Mouse (Mus musculus): ENCODE results near the gene Filip1l. TPM values are rescaled to one million over a fixed set of nuclear protein-coding genes. Genes with fewer than 3 reads are reported as not detected.

The Filip1l gene
- polyA plus RNA-seq, 1 experiment from 2014 or later: 9.4 TPM

DNA sequence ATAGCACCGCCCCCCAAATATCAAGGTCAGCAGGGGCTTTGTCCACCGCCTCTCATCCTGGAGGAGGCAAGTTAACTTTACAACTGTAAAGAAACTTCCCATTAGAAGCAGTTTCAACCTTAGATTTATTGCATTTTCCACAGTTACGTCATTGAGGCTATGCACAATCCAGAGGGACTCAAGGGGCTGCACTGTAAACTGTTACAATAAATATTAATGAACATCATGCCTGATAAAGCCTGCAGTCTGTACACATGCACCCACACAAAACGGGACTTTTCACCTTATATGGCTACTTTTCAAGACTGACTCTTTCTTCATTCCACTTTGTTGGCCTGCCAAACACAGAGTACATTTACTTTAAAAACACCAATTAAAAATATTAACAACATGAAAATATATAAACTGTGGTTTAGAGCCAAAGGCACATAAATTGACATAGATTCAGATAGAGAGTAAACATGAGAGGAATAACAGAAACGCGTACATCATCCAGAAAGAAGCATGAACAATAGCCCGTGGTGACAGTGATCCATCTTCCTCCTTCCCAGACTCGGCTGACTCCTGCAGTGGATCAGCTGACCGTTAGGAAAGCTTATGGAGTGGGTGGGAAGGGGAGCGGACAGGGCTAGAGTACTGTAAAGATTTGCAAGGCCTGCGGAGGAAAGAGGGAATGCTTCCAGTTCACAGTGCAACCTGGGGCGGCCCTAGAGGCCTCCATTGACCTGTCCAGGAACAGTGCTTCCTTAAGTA is 131.3 kb downstream of the Filip1l start:
- ATAC-seq (replicated peaks; ENCODE audit: low FRiP score): no peak
- 63% methylated on average over 12 of the region's 12 CpGs for WGBS

DNA sequence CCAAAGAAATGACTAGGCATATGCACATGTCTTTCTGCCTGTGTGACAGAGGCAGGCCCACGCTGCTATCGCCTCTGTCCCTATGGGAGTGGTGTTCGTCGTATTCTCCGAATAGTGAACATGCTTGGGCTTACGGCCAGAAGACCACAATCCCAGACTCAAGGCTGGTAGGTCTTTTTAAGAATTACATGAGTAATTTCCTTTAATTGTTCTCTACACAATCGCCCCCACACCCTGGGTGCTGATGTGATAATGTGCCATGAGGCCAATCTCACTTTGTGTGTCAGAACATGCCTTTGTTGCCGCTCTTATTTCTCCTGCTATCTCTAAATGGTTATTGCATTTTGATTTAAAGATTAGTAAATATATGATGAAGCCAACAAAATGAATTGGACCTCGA is 132.4 kb downstream of the Filip1l start:
- no peaks in the 10 kb centered on the region for H3K9me3 ChIP-seq (ENCODE audit: control insufficient read depth, low read length)
- H3K27me3 ChIP-seq (replicated peaks; ENCODE audit: control insufficient read depth, insufficient read depth, low read length): no peaks in the 10 kb centered on the region
- H3K4me1 ChIP-seq (replicated peaks; ENCODE audit: control insufficient read depth, insufficient read depth, low read length): no peaks in the 10 kb centered on the region
- H3K4me3 ChIP-seq (ENCODE audit: low read depth, low read length): no peak overlapping the region
- no peak overlapping the region for H3K27ac ChIP-seq (ENCODE audit: low read depth, low read length)
- 76% methylated on average over 9 of the region's 9 CpGs for WGBS
- no peak overlapping the region for H3K4me2 ChIP-seq
- no peaks in the 10 kb centered on the region for H3K36me3 ChIP-seq (ENCODE audit: control insufficient read depth, insufficient read depth, low read length)
- ATAC-seq (replicated peaks; ENCODE audit: low FRiP score) (no peak), DNase-seq (ENCODE audit: low spot score) (no peak)
- H3K9ac ChIP-seq (ENCODE audit: low read depth, low read length): no peak overlapping the region

More for the DNA sequence above, 131.3 kb downstream of the Filip1l start:
- Histone ChIP-seq H3K27ac (ENCODE audit: low read depth, low read length) (no peak overlapping the region), H3K9ac (ENCODE audit: low read depth, low read length) (no peak overlapping the region), H3K4me3 (ENCODE audit: low read depth, low read length) (no peak overlapping the region), H3K36me3 (ENCODE audit: control insufficient read depth, insufficient read depth, low read length) (no peaks in the 10 kb centered on the region), H3K4me2 (no peak overlapping the region), H3K27me3 (replicated peaks; ENCODE audit: control insufficient read depth, insufficient read depth, low read length) (no peaks in the 10 kb centered on the region), H3K9me3 (ENCODE audit: control insufficient read depth, low read length) (no peaks in the 10 kb centered on the region), H3K4me1 (replicated peaks; ENCODE audit: control insufficient read depth, insufficient read depth, low read length) (no peaks in the 10 kb centered on the region)
- DNase-seq (ENCODE audit: low spot score): no peak

DNA sequence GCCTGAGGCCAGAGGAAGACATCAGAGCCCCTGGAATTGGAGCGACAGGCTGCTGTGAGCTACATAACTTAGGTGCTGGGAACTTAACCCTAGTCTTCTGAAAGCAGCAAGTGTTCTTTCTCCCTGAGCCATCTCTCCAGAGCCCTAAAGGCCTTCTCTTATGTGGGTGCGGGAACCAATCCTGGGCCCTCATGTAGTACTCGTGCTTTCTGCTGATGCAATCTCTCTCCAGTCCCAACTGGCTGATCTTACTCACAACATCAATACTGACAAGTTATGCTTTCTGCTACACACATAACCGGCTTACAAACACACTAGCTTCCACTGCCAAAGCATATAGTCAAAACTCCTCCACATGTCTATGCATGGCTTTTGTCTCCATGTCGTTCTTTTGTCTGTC is 133.4 kb downstream of the Filip1l start:
- Histone ChIP-seq H3K4me3 (ENCODE audit: low read depth, low read length) (no peak overlapping the region), H3K4me1 (replicated peaks; ENCODE audit: control insufficient read depth, insufficient read depth, low read length) (no peaks in the 10 kb centered on the region), H3K36me3 (ENCODE audit: control insufficient read depth, insufficient read depth, low read length) (no peaks in the 10 kb centered on the region), H3K27ac (ENCODE audit: low read depth, low read length) (no peak overlapping the region), H3K27me3 (replicated peaks; ENCODE audit: control insufficient read depth, insufficient read depth, low read length) (no peaks in the 10 kb centered on the region), H3K4me2 (no peak overlapping the region), H3K9me3 (ENCODE audit: control insufficient read depth, low read length) (no peaks in the 10 kb centered on the region), H3K9ac (ENCODE audit: low read depth, low read length) (no peak overlapping the region)
- DNase-seq (ENCODE audit: low spot score) (no peak), ATAC-seq (replicated peaks; ENCODE audit: low FRiP score) (no peak)
- 83% methylated on average over 5 of the region's 5 CpGs for WGBS

DNA sequence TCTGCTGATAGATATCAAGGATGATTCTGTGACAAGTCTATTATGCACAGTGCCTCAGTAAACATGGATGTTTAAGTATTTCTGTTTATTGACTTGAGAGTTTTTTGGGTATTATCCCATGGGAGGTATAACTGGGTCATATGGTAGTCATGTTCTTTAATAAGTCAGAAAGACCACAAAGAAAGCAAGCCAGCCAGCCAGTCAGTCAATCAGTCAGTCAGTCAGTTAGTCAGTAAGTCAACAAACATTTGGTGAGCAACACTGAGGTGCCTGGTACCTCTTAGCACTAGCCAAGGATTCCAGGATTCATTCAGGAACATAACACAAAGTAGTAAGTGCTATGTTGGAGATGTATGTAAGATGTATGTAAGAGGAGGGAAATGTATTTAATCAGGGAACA is 135.8 kb downstream of the Filip1l start:
- no peaks in the 10 kb centered on the region for H3K9me3 ChIP-seq (ENCODE audit: control insufficient read depth, low read length)
- no peak for ATAC-seq (replicated peaks; ENCODE audit: low FRiP score)
- no peak overlapping the region for H3K9ac ChIP-seq (ENCODE audit: low read depth, low read length)
- no peak overlapping the region for H3K4me2 ChIP-seq
- H3K4me1 ChIP-seq (replicated peaks; ENCODE audit: control insufficient read depth, insufficient read depth, low read length): no peaks in the 10 kb centered on the region
- no peaks in the 10 kb centered on the region for H3K27me3 ChIP-seq (replicated peaks; ENCODE audit: control insufficient read depth, insufficient read depth, low read length)
- no peaks in the 10 kb centered on the region for H3K36me3 ChIP-seq (ENCODE audit: control insufficient read depth, insufficient read depth, low read length)
- H3K27ac ChIP-seq (ENCODE audit: low read depth, low read length): no peak overlapping the region
- no peak overlapping the region for H3K4me3 ChIP-seq (ENCODE audit: low read depth, low read length)
- no peak for DNase-seq (ENCODE audit: low spot score)

- H3K27me3 ChIP-seq (replicated peaks; ENCODE audit: control insufficient read depth, insufficient read depth, low read length): no peaks in the 10 kb centered on the region
These were observed 137.8 kb downstream of the Filip1l start for GRCm38 (mm10) chr16:57490691-57491090.

DNA sequence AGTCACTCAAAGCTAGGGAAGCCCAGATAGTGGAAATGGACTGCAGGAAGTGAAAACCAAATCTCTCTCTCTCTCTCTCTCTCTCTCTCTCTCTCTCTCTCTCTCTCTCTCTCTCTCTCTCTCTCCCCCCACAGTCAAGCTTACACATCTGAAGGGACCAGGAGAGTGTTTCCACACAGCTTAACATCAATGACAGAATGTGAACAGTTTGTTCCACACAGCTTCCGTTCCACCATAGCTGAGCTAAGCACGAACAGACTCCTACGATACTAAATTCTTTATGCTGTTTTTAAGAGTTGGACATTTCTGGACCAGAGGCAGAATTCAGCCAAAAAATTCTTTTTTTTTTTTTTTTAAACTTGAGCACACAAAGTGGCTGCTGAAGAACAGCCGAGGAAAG is 139.0 kb downstream of the Filip1l start:
- no peak for ATAC-seq (replicated peaks; ENCODE audit: low FRiP score)
- no peaks in the 10 kb centered on the region for H3K27me3 ChIP-seq (replicated peaks; ENCODE audit: control insufficient read depth, insufficient read depth, low read length)
- H3K27ac ChIP-seq (ENCODE audit: low read depth, low read length): no peak overlapping the region
- H3K4me3 ChIP-seq (ENCODE audit: low read depth, low read length): no peak overlapping the region
- H3K4me2 ChIP-seq: no peak overlapping the region
- H3K36me3 ChIP-seq (ENCODE audit: control insufficient read depth, insufficient read depth, low read length): no peaks in the 10 kb centered on the region
- H3K9me3 ChIP-seq (ENCODE audit: control insufficient read depth, low read length): no peaks in the 10 kb centered on the region
- no peak for DNase-seq (ENCODE audit: low spot score)
- WGBS: 89% methylated on average over 4 of the region's 4 CpGs
- no peak overlapping the region for H3K9ac ChIP-seq (ENCODE audit: low read depth, low read length)
- no peaks in the 10 kb centered on the region for H3K4me1 ChIP-seq (replicated peaks; ENCODE audit: control insufficient read depth, insufficient read depth, low read length)

More at GRCm38 (mm10) chr16:57490691-57491090, 137.8 kb downstream of the Filip1l start:
- Histone ChIP-seq H3K4me3 (ENCODE audit: low read depth, low read length) (no peak overlapping the region), H3K9ac (ENCODE audit: low read depth, low read length) (no peak overlapping the region), H3K36me3 (ENCODE audit: control insufficient read depth, insufficient read depth, low read length) (no peaks in the 10 kb centered on the region), H3K4me2 (no peak overlapping the region), H3K27ac (ENCODE audit: low read depth, low read length) (no peak overlapping the region), H3K9me3 (ENCODE audit: control insufficient read depth, low read length) (no peaks in the 10 kb centered on the region), H3K4me1 (replicated peaks; ENCODE audit: control insufficient read depth, insufficient read depth, low read length) (no peaks in the 10 kb centered on the region)
- no peak for DNase-seq (ENCODE audit: low spot score)
- 93% methylated on average over 8 of the region's 8 CpGs for WGBS
- ATAC-seq (replicated peaks; ENCODE audit: low FRiP score): no peak

GRCm38 (mm10) chr16:57495476-57496203 is 142.7 kb downstream of the Filip1l start:
- Histone ChIP-seq H3K36me3 (ENCODE audit: control insufficient read depth, insufficient read depth, low read length) (no peaks in the 10 kb centered on the region), H3K9me3 (ENCODE audit: control insufficient read depth, low read length) (no peaks in the 10 kb centered on the region), H3K27me3 (replicated peaks; ENCODE audit: control insufficient read depth, insufficient read depth, low read length) (no peaks in the 10 kb centered on the region), H3K27ac (ENCODE audit: low read depth, low read length) (no peak overlapping the region), H3K4me2 (no peak overlapping the region), H3K4me1 (replicated peaks; ENCODE audit: control insufficient read depth, insufficient read depth, low read length) (no peaks in the 10 kb centered on the region), H3K9ac (ENCODE audit: low read depth, low read length) (no peak overlapping the region), H3K4me3 (ENCODE audit: low read depth, low read length) (no peak overlapping the region)
- DNase-seq (ENCODE audit: low spot score) (no peak), ATAC-seq (replicated peaks; ENCODE audit: low FRiP score) (no peak)
- 81% methylated on average over 10 of the region's 10 CpGs for WGBS

DNA sequence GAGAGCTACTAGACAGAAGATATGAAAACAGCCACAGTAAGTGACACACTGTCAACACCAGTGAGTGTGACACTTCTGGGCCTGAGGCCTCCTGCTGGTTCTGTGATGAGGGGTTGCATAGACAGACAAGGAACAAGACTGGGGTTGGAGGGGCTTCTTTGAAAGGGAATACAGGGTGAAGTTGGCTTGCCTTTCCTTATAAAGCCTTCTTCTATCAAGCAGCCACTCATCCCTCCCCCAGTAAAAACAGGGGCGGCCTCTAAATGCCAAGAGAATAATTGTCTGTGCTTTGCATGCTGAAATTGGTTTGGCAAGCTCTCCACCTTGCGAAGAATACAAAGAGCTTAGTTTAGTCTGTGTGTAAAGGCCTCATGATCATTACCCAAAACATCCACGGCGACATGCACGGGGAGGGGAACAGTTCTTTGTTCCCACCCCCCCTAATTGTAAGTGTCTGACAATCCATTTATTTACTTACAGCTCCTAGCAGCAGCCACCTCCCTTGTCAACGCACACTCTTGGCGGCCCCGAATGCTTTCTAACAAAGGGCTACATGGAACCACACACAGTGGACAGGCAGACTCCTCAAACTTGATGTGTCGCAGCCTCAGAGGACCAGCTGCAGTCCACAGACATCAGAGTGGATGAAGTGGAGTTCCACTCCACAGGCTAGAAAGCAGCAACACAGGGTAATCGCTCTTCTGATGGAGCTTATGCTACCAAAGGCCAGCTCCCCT is 143.7 kb downstream of the Filip1l start:
- ATAC-seq (replicated peaks; ENCODE audit: low FRiP score): no peak
- Histone ChIP-seq H3K9me3 (ENCODE audit: control insufficient read depth, low read length) (no peaks in the 10 kb centered on the region), H3K4me3 (ENCODE audit: low read depth, low read length) (no peak overlapping the region)

More for the DNA sequence above, 143.7 kb downstream of the Filip1l start:
- 83% methylated on average over 10 of the region's 10 CpGs for WGBS
- Histone ChIP-seq H3K27ac (ENCODE audit: low read depth, low read length) (no peak overlapping the region), H3K36me3 (ENCODE audit: control insufficient read depth, insufficient read depth, low read length) (no peaks in the 10 kb centered on the region), H3K9ac (ENCODE audit: low read depth, low read length) (no peak overlapping the region), H3K27me3 (replicated peaks; ENCODE audit: control insufficient read depth, insufficient read depth, low read length) (no peaks in the 10 kb centered on the region), H3K4me1 (replicated peaks; ENCODE audit: control insufficient read depth, insufficient read depth, low read length) (no peaks in the 10 kb centered on the region), H3K4me2 (no peak overlapping the region)
- DNase-seq (ENCODE audit: low spot score): no peak
